Comparison of ENCODE assay signal across 9 mouse cellular contexts in genomic region chr1:121440535-121441381, GRCm38 (mm10). TPM values are rescaled to one million over a fixed set of nuclear protein-coding genes. Genes with fewer than 3 reads are reported as not detected.
A peak's percentile ranks its signal among the peaks of the same experiment; 100 is the strongest.
DNase-seq lines count a peak whose midpoint lies in the region; ATAC-seq and TF ChIP-seq lines count a peak whose summit lies in the region.
"Had no signal": no experiment of that assay in that cellular context is flagged by ENCODE, and none has a peak within 500 bp of the region (broad histone marks: within the 10 kb centered on the region; RNA-seq: fewer than 3 reads in every experiment).

No protein-coding gene starts in this region.

- peak; percentile 78 for TF ChIP-seq CTCF in ES-Bruce4 (IDR thresholded peaks at IDR 0.05; ENCODE audit: low read depth, low read length)
- peak; percentile 83 for TF ChIP-seq CTCF in lung, embryonic 14.5 days (IDR thresholded peaks at IDR 0.05; ENCODE audit: low read depth)

- H3K4me1 ChIP-seq in ES-Bruce4 (ENCODE audit: control insufficient read depth, insufficient read depth, low read length), result no peaks in the 10 kb centered on the region
- no peaks in the 10 kb centered on the region for H3K4me1 ChIP-seq in lung, embryonic 14.5 days (ENCODE audit: insufficient read depth)
- H3K4me1 ChIP-seq: heart, embryonic 15.5 days had no signal

- peak; percentile 68 to 75; a peak in 3 of 4 replicates for ATAC-seq in hematopoietic stem cell, adult 5-6 weeks (replicated peaks in 1 of 2; ENCODE audit: insufficient read depth in 1 of 2, low FRiP score in 2 of 2, low TSS enrichment in 1 of 2, low read depth in 1 of 2, poor library complexity in 2 of 2, severe bottlenecking in 2 of 2)
- peak; percentile 62; the same call in 1 of the 2 replicates for ATAC-seq in lung, embryonic 14.5 days (ENCODE audit: insufficient read depth)

- peaks cover 7% of the 10 kb centered on the region; the same call in 1 of the 2 replicates for H3K36me3 ChIP-seq in ES-Bruce4 (ENCODE audit: control insufficient read depth, insufficient read depth, low read length, poor library complexity, severe bottlenecking)
- H3K36me3 ChIP-seq in lung, embryonic 14.5 days (ENCODE audit: insufficient read depth), result peaks cover 37% of the 10 kb centered on the region

- no peak overlapping the region for H3K9ac ChIP-seq in ES-Bruce4 (ENCODE audit: low read depth, poor library complexity, severe bottlenecking)
- H3K9ac ChIP-seq in lung, embryonic 14.5 days, result no peak overlapping the region
- H3K9ac ChIP-seq: heart, embryonic 15.5 days had no signal

- H3K27ac ChIP-seq in ES-Bruce4 (ENCODE audit: insufficient read depth, low read length), result no peak overlapping the region
- H3K27ac ChIP-seq in lung, embryonic 14.5 days (ENCODE audit: low read depth), result no peak overlapping the region
- H3K27ac ChIP-seq: heart, embryonic 15.5 days had no signal

- H3K4me3 ChIP-seq in ES-Bruce4 (ENCODE audit: low read depth, low read length), result no peak overlapping the region
- no peak overlapping the region for H3K4me3 ChIP-seq in lung, embryonic 14.5 days (ENCODE audit: low read depth, low read length)
- H3K4me3 ChIP-seq: heart, embryonic 15.5 days had no signal

- no peaks in the 10 kb centered on the region for H3K27me3 ChIP-seq in ES-Bruce4 (ENCODE audit: control insufficient read depth, insufficient read depth, low read length, poor library complexity, severe bottlenecking)
- H3K27me3 ChIP-seq in lung, embryonic 14.5 days (ENCODE audit: insufficient read depth, low read length), result no peaks in the 10 kb centered on the region
- H3K27me3 ChIP-seq: heart, embryonic 15.5 days had no signal

- TF ChIP-seq EP300 in ES-Bruce4 (IDR thresholded peaks at IDR 0.05; ENCODE audit: insufficient read depth, low read depth, low read length), result no peak

- DNase-seq in brain, embryonic 18.5 days (ENCODE audit: low read depth, low spot score), result peak; percentile 4
- DNase-seq in fibroblast of lung, adult 2 months (ENCODE audit: low read depth), result peak; percentile 24
- peak; percentile 43 to 76 for DNase-seq in layer of hippocampus, adult 8-10 months (ENCODE audit: low spot score in 2 of 2)
- peak; percentile 89 for DNase-seq in lung, embryonic 14.5 days
- DNase-seq in ovary, postnatal 10 days (ENCODE audit: low spot score), result peak; percentile 25
- DNase-seq in thymus, postnatal 36 days, result peak; percentile 67 to 69

- no peak for TF ChIP-seq POLR2A in ES-Bruce4 (IDR thresholded peaks at IDR 0.05; ENCODE audit: insufficient read depth, low read length)

- H3K4me2 ChIP-seq in lung, embryonic 14.5 days, result no peak overlapping the region
- H3K4me2 ChIP-seq: heart, embryonic 15.5 days had no signal

- no peaks in the 10 kb centered on the region for H3K9me3 ChIP-seq in ES-Bruce4 (replicated peaks; ENCODE audit: control insufficient read depth, insufficient read depth, low read length, poor library complexity, severe bottlenecking)
- H3K9me3 ChIP-seq in lung, embryonic 14.5 days (ENCODE audit: low read depth, low read length), result no peaks in the 10 kb centered on the region
- H3K9me3 ChIP-seq: heart, embryonic 15.5 days had no signal

- 65% methylated on average over 13 of the region's 13 CpGs for WGBS in lung, embryonic 14.5 days

RNA-seq across cellular contexts. Expression of gene Ccdc93, which starts 9.9 kb away (rescaled TPM):
- polyA plus RNA-seq in ES-Bruce4 (2011; ENCODE audit: insufficient read depth, insufficient read length, low read depth, missing spikeins), result 18.3 and 21.9 TPM in 2 replicates
- total RNA-seq in hematopoietic stem cell, adult 5-6 weeks (2017), result 18.4 and 18.8 TPM in 2 replicates
- total RNA-seq in layer of hippocampus, adult 8-10 months (2022), result 10 to 100 TPM; 31.7 to 38.1 (median 34.2) TPM
- 8.8 and 9.9 TPM in 2 replicates for polyA plus RNA-seq in lung, embryonic 14.5 days (2014; fragmentation: Nextera tagmentation; extraction: Ambion mirVana)

Comparison
In these comparisons a context has a peak if more than half of its experiments do, and no peak if none do; other contexts are left out.
1. DNase-seq: peak in every context shown above with its lines; median percentile 89 in lung, embryonic 14.5 days; 68 in thymus, postnatal 36 days; 60 in layer of hippocampus, adult 8-10 months; 25 in ovary, postnatal 10 days; 24 in fibroblast of lung, adult 2 months; 4 in brain, embryonic 18.5 days.